In genomic region chr17:7876541-7876940, GRCm38 (mm10) we compare ENCODE assay signal across 9 mouse cellular contexts. TPM values are rescaled to one million over a fixed set of nuclear protein-coding genes. Genes with fewer than 3 reads are reported as not detected.
"Had no signal": no experiment of that assay in that cellular context is flagged by ENCODE, and none has a peak within 500 bp of the region (broad histone marks: within the 10 kb centered on the region; RNA-seq: fewer than 3 reads in every experiment).

No protein-coding gene starts in this region.

- H3K27ac ChIP-seq: liver, embryonic 12.5 days; lung, embryonic 15.5 days; midbrain, embryonic 12.5 days; stomach, postnatal 0 days had no signal

- H3K9ac ChIP-seq: liver, embryonic 12.5 days; lung, embryonic 15.5 days; midbrain, embryonic 12.5 days had no signal

- H3K27me3 ChIP-seq: liver, embryonic 12.5 days; lung, embryonic 15.5 days; midbrain, embryonic 12.5 days had no signal

- H3K4me1 ChIP-seq: liver, embryonic 12.5 days had no signal

- H3K4me3 ChIP-seq: limb, embryonic 10.5 days; liver, embryonic 12.5 days; lung, embryonic 15.5 days; midbrain, embryonic 12.5 days had no signal

- H3K36me3 ChIP-seq: limb, embryonic 10.5 days; liver, embryonic 12.5 days; lung, embryonic 15.5 days; midbrain, embryonic 12.5 days had no signal

- DNase-seq: lung, postnatal 14 days; right cerebral cortex, postnatal 14 days had no signal

- ATAC-seq: liver, embryonic 12.5 days; midbrain, embryonic 16.5 days had no signal

- H3K4me2 ChIP-seq: liver, embryonic 12.5 days; lung, embryonic 15.5 days; midbrain, embryonic 12.5 days had no signal

- H3K9me3 ChIP-seq: limb, embryonic 10.5 days; liver, embryonic 12.5 days; lung, embryonic 15.5 days; midbrain, embryonic 12.5 days had no signal

RNA-seq across cellular contexts. Expression of gene Fndc1, which starts 49.4 kb away (rescaled TPM):
- total RNA-seq: megakaryocyte-erythroid progenitor cell, adult 5-6 weeks had no signal
